ENCODE assay signal across 8 mouse cellular contexts in the genomic region with DNA sequence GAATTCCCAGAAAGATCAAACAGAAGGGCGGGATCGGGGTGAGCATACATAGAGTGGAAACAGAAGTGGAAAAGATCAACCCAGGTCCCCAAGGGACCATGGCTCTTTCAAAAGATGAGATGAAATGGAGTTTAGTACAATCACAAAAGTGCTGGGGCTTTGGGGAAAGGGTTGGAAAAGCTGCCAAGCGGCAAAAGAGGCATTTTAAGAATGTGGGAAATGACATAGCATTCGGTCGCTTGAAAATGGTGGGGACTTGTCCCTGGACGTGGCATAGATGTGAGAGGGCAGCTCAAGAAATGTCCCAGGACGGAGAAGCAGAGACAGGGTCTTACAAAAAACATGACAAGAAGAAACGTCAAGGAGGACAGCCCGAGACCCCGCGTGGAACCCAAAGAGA. TPM values are rescaled to one million over a fixed set of nuclear protein-coding genes. Genes with fewer than 3 reads are reported as not detected.
A peak's percentile ranks its signal among the peaks of the same experiment; 100 is the strongest.
DNase-seq lines count a peak whose midpoint lies in the region; ATAC-seq and TF ChIP-seq lines count a peak whose summit lies in the region.

No protein-coding gene starts in this region.

- ATAC-seq in embryonic facial prominence, embryonic 12.5 days (ENCODE audit: insufficient number of reproducible peaks, insufficient read depth, low FRiP score, low TSS enrichment), result no peak
- no peak for ATAC-seq in intestine, postnatal 0 days
- no peak for ATAC-seq in neural tube, embryonic 14.5 days (ENCODE audit: low read depth)
- ATAC-seq in cerebellum, adult (ENCODE audit: insufficient number of reproducible peaks, low FRiP score, low TSS enrichment), result no peak

- peak overlapping the region; percentile 65 for H3K9ac ChIP-seq in embryonic facial prominence, embryonic 12.5 days
- peak overlapping the region; percentile 68 for H3K9ac ChIP-seq in intestine, postnatal 0 days (ENCODE audit: low read depth, low read length)
- peak overlapping the region; percentile 68 for H3K9ac ChIP-seq in neural tube, embryonic 14.5 days (replicated peaks; ENCODE audit: low read depth, low read length)

- no peak for TF ChIP-seq POLR2A in lung, adult 2 months (IDR thresholded peaks at IDR 0.05; ENCODE audit: borderline replicate concordance, extremely low read depth, low read depth, low read length)

- intact Hi-C loops in gastrocnemius, postnatal 36 days (cut with DNase I), result no loop called here

- no peak for DNase-seq in lung, adult 2 months
- DNase-seq in lung, postnatal 4 days, result no peak
- DNase-seq in adrenal gland, postnatal 14 days, result no peak
- DNase-seq in gastrocnemius, postnatal 36 days, result no peak

- H3K4me2 ChIP-seq in embryonic facial prominence, embryonic 12.5 days (replicated peaks), result peak overlapping the region; percentile 78
- peak overlapping the region; percentile 68 for H3K4me2 ChIP-seq in intestine, postnatal 0 days (replicated peaks; ENCODE audit: low read depth)
- H3K4me2 ChIP-seq in neural tube, embryonic 14.5 days (ENCODE audit: low read depth, low read length), result peak overlapping the region; percentile 70

- 4% methylated on average over 11 of the region's 11 CpGs for WGBS in lung, adult 2 months
- WGBS in embryonic facial prominence, embryonic 12.5 days, result 8% methylated on average over 11 of the region's 11 CpGs
- WGBS in intestine, postnatal 0 days, result 4% methylated on average over 11 of the region's 11 CpGs
- WGBS in neural tube, embryonic 14.5 days, result 13% methylated on average over 11 of the region's 11 CpGs

- H3K36me3 ChIP-seq in embryonic facial prominence, embryonic 12.5 days, result peaks cover 52% of the 10 kb centered on the region
- H3K36me3 ChIP-seq in intestine, postnatal 0 days (ENCODE audit: control insufficient read depth, insufficient read depth), result peaks cover 57% of the 10 kb centered on the region
- H3K36me3 ChIP-seq in neural tube, embryonic 14.5 days (ENCODE audit: control insufficient read depth, insufficient read depth, low read length), result peaks cover 31% of the 10 kb centered on the region

- H3K9me3 ChIP-seq in embryonic facial prominence, embryonic 12.5 days, result no peaks in the 10 kb centered on the region
- no peaks in the 10 kb centered on the region for H3K9me3 ChIP-seq in intestine, postnatal 0 days (ENCODE audit: control insufficient read depth)
- H3K9me3 ChIP-seq in neural tube, embryonic 14.5 days (ENCODE audit: control insufficient read depth, low read length), result no peaks in the 10 kb centered on the region

- no peaks in the 10 kb centered on the region for H3K27me3 ChIP-seq in embryonic facial prominence, embryonic 12.5 days
- no peaks in the 10 kb centered on the region for H3K27me3 ChIP-seq in intestine, postnatal 0 days (replicated peaks; ENCODE audit: control insufficient read depth, insufficient read depth, low read length)
- H3K27me3 ChIP-seq in neural tube, embryonic 14.5 days (ENCODE audit: control insufficient read depth, insufficient read depth, low read length), result no peaks in the 10 kb centered on the region

- peaks cover 4% of the 10 kb centered on the region for H3K4me1 ChIP-seq in lung, adult 2 months (ENCODE audit: control insufficient read depth, insufficient read depth, low read length)
- peaks cover 26% of the 10 kb centered on the region for H3K4me1 ChIP-seq in embryonic facial prominence, embryonic 12.5 days
- H3K4me1 ChIP-seq in intestine, postnatal 0 days (replicated peaks; ENCODE audit: control insufficient read depth, insufficient read depth, low read length), result peaks cover 4% of the 10 kb centered on the region; the same call in 1 of the 2 replicates
- peaks cover 18% of the 10 kb centered on the region for H3K4me1 ChIP-seq in neural tube, embryonic 14.5 days (ENCODE audit: control insufficient read depth, insufficient read depth, low read length)

- peak overlapping the region; percentile 95 for H3K4me3 ChIP-seq in lung, adult 2 months (replicated peaks; ENCODE audit: extremely low read depth, low read depth, low read length)
- peak overlapping the region; percentile 61 for H3K4me3 ChIP-seq in embryonic facial prominence, embryonic 12.5 days
- H3K4me3 ChIP-seq in intestine, postnatal 0 days (ENCODE audit: low read depth, low read length), result peak overlapping the region; percentile 64
- peak overlapping the region; percentile 55 for H3K4me3 ChIP-seq in neural tube, embryonic 14.5 days (ENCODE audit: low read depth, low read length)

- H3K27ac ChIP-seq in embryonic facial prominence, embryonic 12.5 days, result peak overlapping the region; percentile 97
- peak overlapping the region; percentile 99 for H3K27ac ChIP-seq in intestine, postnatal 0 days (ENCODE audit: low read depth, low read length)
- peak overlapping the region; percentile 98 for H3K27ac ChIP-seq in neural tube, embryonic 14.5 days (ENCODE audit: low read depth, low read length)

- no peak for TF ChIP-seq CTCF in lung, adult 2 months (IDR thresholded peaks at IDR 0.05; ENCODE audit: insufficient read depth, low read length)
- TF ChIP-seq CTCF in intestine, postnatal 0 days (IDR thresholded peaks at IDR 0.05; ENCODE audit: low read depth), result no peak

RNA-seq across cellular contexts. Expression of gene Trmt112, which starts 0.5 kb away (rescaled TPM):
- polyA plus RNA-seq in lung, adult 2 months (2012; rRNA removed), result 115 and 120 TPM in 2 replicates
- 142 and 157 TPM in 2 replicates for polyA plus RNA-seq in embryonic facial prominence, embryonic 12.5 days (2016; fragmentation: Nextera tagmentation; extraction: Ambion mirVana)
- 52.0 and 54.4 TPM in 2 replicates for polyA plus RNA-seq in intestine, postnatal 0 days (2015; fragmentation: Nextera tagmentation; extraction: Ambion mirVana)
- polyA plus RNA-seq in neural tube, embryonic 14.5 days (2014; fragmentation: Nextera tagmentation; extraction: Ambion mirVana), result 104 and 106 TPM in 2 replicates
- total RNA-seq in adrenal gland, postnatal 14 days (2021), result 76.6 and 79.0 TPM in 2 replicates
- total RNA-seq in gastrocnemius, postnatal 36 days (2021), result 10 to 100 TPM; 31.7 to 38.8 TPM

RNA-seq across cellular contexts. Expression of gene Prdx5, which starts 0.9 kb away (rescaled TPM):
- 110 and 148 TPM in 2 replicates for polyA plus RNA-seq in lung, adult 2 months (2012; rRNA removed)
- polyA plus RNA-seq in embryonic facial prominence, embryonic 12.5 days (2016; fragmentation: Nextera tagmentation; extraction: Ambion mirVana), result 192 and 193 TPM in 2 replicates
- 910 and 912 TPM in 2 replicates for polyA plus RNA-seq in intestine, postnatal 0 days (2015; fragmentation: Nextera tagmentation; extraction: Ambion mirVana)
- 240 and 272 TPM in 2 replicates for polyA plus RNA-seq in neural tube, embryonic 14.5 days (2014; fragmentation: Nextera tagmentation; extraction: Ambion mirVana)
- 420 and 426 TPM in 2 replicates for total RNA-seq in adrenal gland, postnatal 14 days (2021)
- total RNA-seq in gastrocnemius, postnatal 36 days (2021), result 100 to 1,000 TPM; 204 to 205 TPM

RNA-seq across cellular contexts. Expression of gene Esrra, which starts 12.6 kb away (rescaled TPM):
- polyA plus RNA-seq in lung, adult 2 months (2012; rRNA removed), result 42.9 and 43.8 TPM in 2 replicates
- 9.5 and 10.9 TPM in 2 replicates for polyA plus RNA-seq in embryonic facial prominence, embryonic 12.5 days (2016; fragmentation: Nextera tagmentation; extraction: Ambion mirVana)
- polyA plus RNA-seq in intestine, postnatal 0 days (2015; fragmentation: Nextera tagmentation; extraction: Ambion mirVana), result 63.6 TPM in 2 replicates
- 6.9 and 8.4 TPM in 2 replicates for polyA plus RNA-seq in neural tube, embryonic 14.5 days (2014; fragmentation: Nextera tagmentation; extraction: Ambion mirVana)
- total RNA-seq in adrenal gland, postnatal 14 days (2021), result 63.2 and 67.0 TPM in 2 replicates
- total RNA-seq in gastrocnemius, postnatal 36 days (2021), result 10 to 100 TPM; 84.3 to 85.3 TPM

RNA-seq across cellular contexts. Expression of gene Catsperz, which starts 16.2 kb away (rescaled TPM):
- polyA plus RNA-seq in lung, adult 2 months (2012; rRNA removed), result 0.16 and 0.49 TPM in 2 replicates
- 1.2 and 1.7 TPM in 2 replicates for polyA plus RNA-seq in embryonic facial prominence, embryonic 12.5 days (2016; fragmentation: Nextera tagmentation; extraction: Ambion mirVana)
- 0.65 and 0.76 TPM in 2 replicates for polyA plus RNA-seq in intestine, postnatal 0 days (2015; fragmentation: Nextera tagmentation; extraction: Ambion mirVana)
- 0.94 and 5.6 TPM in 2 replicates for polyA plus RNA-seq in neural tube, embryonic 14.5 days (2014; fragmentation: Nextera tagmentation; extraction: Ambion mirVana)
- total RNA-seq in adrenal gland, postnatal 14 days (2021), result 0.53 TPM in 1 of 2 replicates, not detected in the other
- total RNA-seq in gastrocnemius, postnatal 36 days (2021), result not detected

RNA-seq across cellular contexts. Expression of gene Kcnk4, which starts 25.3 kb away (rescaled TPM):
- polyA plus RNA-seq in lung, adult 2 months (2012; rRNA removed), result 0.17 TPM in 1 of 2 replicates, not detected in the other
- polyA plus RNA-seq in embryonic facial prominence, embryonic 12.5 days (2016; fragmentation: Nextera tagmentation; extraction: Ambion mirVana), result 0.62 and 0.65 TPM in 2 replicates
- polyA plus RNA-seq in intestine, postnatal 0 days (2015; fragmentation: Nextera tagmentation; extraction: Ambion mirVana), result 0.21 and 0.38 TPM in 2 replicates
- polyA plus RNA-seq in neural tube, embryonic 14.5 days (2014; fragmentation: Nextera tagmentation; extraction: Ambion mirVana), result 9.4 and 9.9 TPM in 2 replicates
- 0.93 TPM in 1 of 2 replicates, not detected in the other for total RNA-seq in adrenal gland, postnatal 14 days (2021)
- not detected for total RNA-seq in gastrocnemius, postnatal 36 days (2021)
